Mouse (Mus musculus): ENCODE measurements at regions not wholly inside any gene's neighbourhood (a gene's known extent, or its start where the extent isn't known, plus 50 kb on each side); places are given as distances from the start of the nearest gene placed in this dataset.
A peak's percentile ranks its signal among the peaks of the same experiment; 100 is the strongest.

- no peak for DNase-seq (ENCODE audit: low read depth)
Observed at GRCm38 (mm10) chr9:112608932-112609331, 373.2 kb upstream of the Arpp21 start.

DNA sequence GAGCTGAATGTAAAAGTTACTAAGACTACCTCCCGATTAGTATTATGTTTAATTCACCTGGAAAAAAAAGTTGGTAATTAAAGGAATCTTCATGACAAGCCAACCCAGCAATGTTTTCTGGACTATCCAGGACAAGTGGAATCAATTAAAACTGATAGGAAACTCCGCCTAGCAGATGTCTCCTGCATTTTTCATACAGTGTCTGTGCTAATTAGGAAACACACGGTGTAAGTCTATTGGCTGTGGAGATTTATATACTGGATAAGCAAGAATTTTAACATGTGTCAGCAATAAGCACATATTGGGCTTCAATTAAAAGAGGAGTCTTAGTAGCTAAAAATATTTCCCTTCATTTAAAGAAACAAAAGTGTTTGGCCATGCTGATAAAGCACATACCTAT, 371.5 kb upstream of the Arpp21 start:
- no peak for DNase-seq (ENCODE audit: low read depth)

DNA sequence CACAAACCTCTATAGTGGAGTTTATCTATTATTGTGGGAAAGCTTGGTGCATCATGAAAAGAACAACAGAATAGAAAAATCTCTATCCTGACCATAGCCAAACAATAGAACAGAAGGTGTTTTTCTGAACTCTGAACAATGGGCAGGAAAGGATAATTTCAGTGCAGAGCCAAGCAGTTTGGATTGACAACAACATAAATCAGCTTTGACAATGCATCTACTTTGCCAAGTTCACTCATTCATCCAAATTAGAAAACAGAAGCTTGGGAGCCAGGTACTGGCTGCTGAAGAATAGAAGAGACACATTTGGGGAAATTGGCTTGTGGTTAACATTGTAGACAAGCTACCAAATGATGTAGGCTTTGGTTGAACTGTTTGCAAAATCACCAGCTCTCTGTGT, 360.0 kb upstream of the Arpp21 start:
- no peak for DNase-seq (ENCODE audit: low read depth)

- DNase-seq (ENCODE audit: low read depth): no peak
Observed at GRCm38 (mm10) chr9:112590241-112590640, 354.5 kb upstream of the Arpp21 start.

DNA sequence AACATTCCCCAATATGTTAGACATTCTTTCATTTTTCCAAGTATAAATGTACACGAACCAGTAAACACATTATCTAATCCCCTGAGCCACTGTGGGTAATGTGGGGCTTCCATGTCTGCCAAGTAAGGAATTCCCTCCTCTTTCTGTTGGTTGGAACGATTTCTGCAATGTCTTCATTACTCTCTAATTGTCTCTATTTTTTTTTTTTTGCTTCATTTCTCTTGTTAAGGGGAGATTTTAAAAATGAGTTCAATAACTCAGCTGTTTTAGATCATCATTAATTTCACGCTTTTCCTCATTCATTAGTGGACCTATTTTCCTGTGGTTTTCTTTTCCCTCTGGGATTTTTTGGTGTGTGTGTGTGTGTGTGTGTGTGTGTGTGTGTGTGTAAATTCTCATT, 337.6 kb upstream of the Arpp21 start:
- no peak for DNase-seq (ENCODE audit: low read depth)

DNA sequence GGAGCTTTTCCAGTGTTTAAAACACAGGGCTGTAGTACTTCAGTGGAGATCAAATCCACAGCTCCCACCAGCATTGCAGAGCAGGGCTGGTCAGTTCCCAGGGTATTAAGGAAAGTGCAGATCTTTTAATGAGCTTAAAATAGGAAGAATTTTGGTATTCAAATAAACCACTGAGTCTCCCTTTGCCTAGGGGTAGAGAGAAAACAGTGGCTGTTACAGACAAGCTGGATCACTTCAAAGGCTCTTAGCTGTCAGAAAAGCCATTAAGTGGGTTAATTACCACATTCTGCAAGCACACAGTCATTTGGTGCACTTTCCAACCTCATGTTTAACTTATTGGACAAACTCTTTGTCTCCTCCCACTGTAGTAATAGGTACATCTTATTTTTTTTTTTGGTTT, 325.6 kb upstream of the Arpp21 start:
- DNase-seq (ENCODE audit: low read depth): no peak

DNA sequence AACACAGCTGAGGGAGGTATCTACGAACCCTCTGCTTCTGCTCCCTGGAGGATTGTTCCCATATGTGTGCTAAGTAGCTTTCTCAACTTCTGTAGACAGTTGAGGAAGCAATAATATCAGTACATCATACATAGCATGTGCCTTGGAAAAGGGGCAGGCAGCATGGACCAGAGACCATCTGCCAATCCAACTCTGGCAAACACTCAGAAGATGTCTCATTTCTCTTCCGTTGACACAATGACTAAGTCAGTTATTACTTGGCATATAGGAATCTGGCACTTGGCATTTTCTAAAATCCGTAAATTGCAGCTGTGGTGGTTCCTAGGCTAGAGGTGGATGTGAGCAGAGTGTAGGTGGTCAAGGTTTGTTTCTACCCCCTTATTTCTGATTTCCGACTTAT, 324.5 kb upstream of the Arpp21 start:
- DNase-seq (ENCODE audit: low read depth): no peak

DNA sequence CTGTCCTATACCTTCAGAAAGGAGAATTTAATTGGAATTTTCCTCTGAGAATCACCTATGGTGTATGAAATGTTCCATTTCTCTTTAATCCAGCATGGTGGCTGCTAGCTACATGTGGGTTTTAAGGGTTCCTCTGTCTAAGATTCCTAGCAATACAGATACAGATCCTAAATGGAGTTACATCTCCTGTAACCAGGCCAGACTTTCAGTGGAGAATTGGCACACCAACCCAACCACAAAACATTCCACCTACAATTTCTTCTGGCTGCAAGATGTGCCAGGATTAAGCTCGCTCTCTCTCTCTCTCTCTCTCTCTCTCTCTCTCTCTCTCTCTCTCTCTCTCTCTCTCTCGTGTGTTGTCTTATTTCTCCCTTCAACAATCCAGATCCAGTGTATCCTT, 302.2 kb upstream of the Arpp21 start:
- no peak for DNase-seq (ENCODE audit: low read depth)

GRCm38 (mm10) chr9:112525377-112525776, 289.6 kb upstream of the Arpp21 start:
- DNase-seq (ENCODE audit: low read depth): no peak

DNA sequence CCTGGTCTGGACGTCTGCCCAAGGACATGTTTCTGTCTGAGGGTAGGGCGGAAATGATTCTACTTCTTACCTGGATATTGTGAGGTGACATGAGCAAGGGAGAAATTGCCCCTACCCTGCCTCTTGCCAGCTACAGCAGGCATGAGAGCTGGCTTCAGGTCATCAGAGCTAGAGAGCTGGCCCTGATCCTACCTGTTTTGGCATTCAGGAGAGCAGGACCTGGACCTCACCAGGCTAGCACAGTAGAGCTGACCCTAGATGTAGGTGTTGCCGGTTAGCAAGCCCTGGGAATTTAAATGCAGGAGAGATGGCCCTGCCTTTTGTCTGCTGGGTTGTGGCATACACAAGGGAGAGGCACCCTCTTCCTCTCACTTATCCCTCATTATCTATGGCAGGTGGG, 287.5 kb upstream of the Arpp21 start:
- no peak for DNase-seq (ENCODE audit: low read depth)

GRCm38 (mm10) chr9:112510716-112511115, 275.0 kb upstream of the Arpp21 start:
- DNase-seq (ENCODE audit: low read depth): no peak

- no peak for DNase-seq (ENCODE audit: low read depth)
Observed at GRCm38 (mm10) chr9:112506871-112507270, 271.1 kb upstream of the Arpp21 start.

DNA sequence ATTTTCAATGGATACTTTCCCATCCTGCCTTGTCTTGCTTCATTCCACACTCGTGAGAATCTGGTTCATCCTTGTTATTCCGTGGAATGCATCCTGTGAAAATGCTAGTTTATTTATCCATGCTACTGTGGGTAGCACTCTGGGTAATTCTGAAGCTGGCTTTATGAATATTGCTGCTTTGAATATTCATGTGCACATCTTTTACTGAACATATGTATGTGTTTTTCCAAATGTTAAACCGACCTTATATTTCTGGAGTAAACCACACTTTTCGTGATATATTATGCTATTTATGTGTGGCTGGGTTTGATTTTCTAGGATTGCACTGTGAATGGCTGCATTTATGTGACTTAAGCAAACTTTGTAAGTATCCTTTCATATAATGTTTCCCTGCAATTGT, 262.9 kb upstream of the Arpp21 start:
- DNase-seq (ENCODE audit: low read depth): no peak

GRCm38 (mm10) chr9:112495930-112496527, 260.3 kb upstream of the Arpp21 start:
- no peak for DNase-seq (ENCODE audit: low read depth)

DNA sequence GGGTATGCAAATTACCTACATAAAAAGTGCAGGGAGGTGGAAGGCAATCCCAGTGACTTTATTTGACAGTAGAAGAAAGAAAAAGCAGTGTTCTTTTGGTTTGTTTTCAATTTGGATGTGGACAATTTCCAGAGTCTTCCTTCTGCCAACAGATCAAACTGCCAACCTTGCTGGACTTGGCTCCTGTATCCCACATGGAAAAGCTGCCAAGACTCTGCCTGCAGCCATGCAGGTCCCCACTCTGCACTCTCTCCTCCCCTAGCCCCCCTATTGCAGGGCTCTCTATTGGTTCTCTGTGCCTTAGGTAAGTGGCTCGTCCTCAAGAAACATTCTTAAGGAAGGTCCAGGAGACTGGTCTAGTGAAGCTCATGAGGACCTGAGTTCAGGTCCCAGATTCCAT, 255.2 kb upstream of the Arpp21 start:
- DNase-seq (ENCODE audit: low read depth): no peak

DNA sequence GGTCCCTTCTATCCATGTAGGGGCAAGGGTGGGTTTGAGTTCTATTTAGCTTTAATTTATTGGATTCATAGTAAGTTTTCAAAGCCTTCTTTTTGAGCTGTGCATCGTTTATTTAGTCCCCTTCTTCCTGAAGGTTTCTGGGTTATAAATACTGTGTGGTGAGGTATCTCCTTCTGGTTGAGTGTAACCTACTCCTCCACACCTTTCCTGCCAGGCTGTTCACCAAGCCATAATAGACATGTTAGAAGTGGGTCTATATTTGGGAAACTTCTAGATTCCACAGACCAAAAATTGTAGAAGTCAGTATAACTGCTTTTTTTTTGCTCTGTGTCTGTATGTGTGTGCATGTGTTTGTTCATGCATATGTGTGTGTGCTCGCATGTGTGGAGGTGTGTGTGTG, 240.9 kb upstream of the Arpp21 start:
- no peak for DNase-seq (ENCODE audit: low read depth)

DNA sequence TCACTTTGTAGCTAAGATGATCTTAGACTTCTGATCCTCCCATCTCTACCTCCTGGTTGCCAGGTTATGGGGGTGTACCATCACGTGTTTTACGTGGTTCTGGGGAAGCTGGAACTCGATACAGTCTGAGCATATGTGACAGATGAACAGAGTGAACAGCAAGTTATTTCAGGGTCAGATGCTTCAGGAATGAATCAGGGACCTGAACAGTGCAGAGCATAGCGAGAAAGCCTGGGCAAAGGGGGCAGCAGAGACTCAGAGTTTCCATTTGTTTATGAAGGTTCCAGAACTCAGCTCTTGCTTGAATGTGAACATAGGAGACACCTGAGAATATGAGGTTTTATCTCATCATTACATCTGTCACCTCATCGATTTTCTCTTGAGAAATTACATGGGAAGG, 221.9 kb upstream of the Arpp21 start:
- no peak for DNase-seq (ENCODE audit: low read depth)

- DNase-seq (ENCODE audit: low read depth): no peak
Observed at GRCm38 (mm10) chr9:112454706-112455105, 219.0 kb upstream of the Arpp21 start.

DNA sequence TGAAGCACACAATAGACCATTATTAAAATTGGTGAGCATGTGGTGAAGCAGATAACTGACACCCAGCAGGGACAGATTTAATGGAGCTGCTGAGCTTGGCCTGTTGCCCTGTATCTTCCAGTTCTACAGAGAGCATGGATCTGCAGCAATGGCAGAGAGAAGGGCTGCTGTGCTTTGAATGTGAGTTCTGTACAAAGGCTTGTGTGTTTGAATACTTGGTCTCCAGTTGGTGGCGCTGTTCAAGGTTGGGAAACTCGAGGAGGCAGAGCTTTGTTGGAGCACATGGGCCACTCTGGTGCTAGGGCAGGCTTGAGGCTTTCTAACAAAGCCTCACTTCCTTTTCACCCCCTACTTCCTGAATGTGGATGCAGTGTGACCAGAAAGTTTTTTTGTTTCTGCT, 211.8 kb upstream of the Arpp21 start:
- peak; percentile 25 for DNase-seq (ENCODE audit: low read depth)

GRCm38 (mm10) chr9:112446981-112447380, 211.2 kb upstream of the Arpp21 start:
- DNase-seq (ENCODE audit: low read depth): no peak

DNA sequence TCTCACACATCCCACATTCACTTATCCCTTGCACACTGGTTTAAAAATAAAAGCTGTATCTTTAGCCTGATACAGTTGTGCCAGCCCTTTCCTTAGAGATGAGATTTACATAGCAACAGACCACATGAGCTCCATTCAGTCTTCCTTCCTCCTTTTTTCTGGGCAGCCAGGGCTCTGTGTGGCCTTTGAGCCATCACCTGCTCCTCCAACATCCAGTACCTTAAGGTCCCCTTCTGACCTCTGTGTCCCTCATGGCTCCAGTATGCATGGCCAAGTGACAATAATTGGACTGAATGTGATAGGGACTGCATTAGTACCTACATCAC, 210.3 kb upstream of the Arpp21 start:
- no peak for DNase-seq (ENCODE audit: low read depth)

DNA sequence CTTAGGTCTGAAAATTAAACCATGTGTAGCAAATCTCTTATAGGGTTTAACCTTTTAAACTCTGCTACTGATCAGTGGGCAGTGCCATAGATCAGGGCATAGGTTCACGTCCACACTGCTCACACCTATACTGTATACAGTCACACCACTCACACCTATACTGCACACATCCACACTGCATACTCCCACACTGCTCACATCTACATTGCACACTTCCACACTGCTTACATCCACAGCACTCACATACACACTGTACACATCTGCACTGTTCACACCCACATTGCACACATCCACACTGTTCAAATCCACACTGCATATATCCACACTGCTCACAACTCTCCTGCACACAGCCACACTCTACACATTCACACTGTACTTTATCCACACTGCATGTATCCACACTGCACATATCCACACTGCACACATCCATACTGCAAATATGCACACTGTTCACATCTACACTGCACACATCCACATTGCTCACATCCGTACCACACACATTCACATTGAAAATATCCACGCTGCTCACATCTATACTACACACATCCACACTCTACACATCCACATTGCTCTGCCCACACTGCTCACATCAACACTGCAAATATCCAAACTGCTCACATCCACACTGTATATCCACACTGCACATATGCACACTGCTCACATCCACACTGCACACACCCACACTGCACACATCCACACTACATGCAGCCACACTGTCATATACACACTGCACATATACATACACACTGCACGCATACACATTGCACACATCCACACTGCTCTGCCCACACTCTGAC, 209.7 kb upstream of the Arpp21 start:
- DNase-seq (ENCODE audit: low read depth): no peak

- DNase-seq (ENCODE audit: low read depth): no peak
Observed at GRCm38 (mm10) chr9:112444220-112444619, 208.5 kb upstream of the Arpp21 start.

GRCm38 (mm10) chr9:112436094-112436493, 200.4 kb upstream of the Arpp21 start:
- DNase-seq (ENCODE audit: low read depth): no peak
